Mouse (Mus musculus): Measurements from ENCODE around the gene Cd209a. TPM values are rescaled to one million over a fixed set of nuclear protein-coding genes. Genes with fewer than 3 reads are reported as not detected.

Gene Cd209a
- polyA plus RNA-seq, 1 experiment from 2014 or later: not detected

Small RNAs within 50 kb of the gene (microRNA-seq; reads per million reads assigned to microRNA genes)
- gene Gm24934: not detected

Other genes with a start within 250 kb of the Cd209a start
- gene Mcoln1, start 248.5 kb downstream of the Cd209a start, polyA plus RNA-seq (2014; fragmentation: Nextera tagmentation; extraction: Ambion mirVana): 34.3 and 39.0 TPM in 2 replicates
- gene Pnpla6, start 233.6 kb downstream of the Cd209a start, polyA plus RNA-seq (2014; fragmentation: Nextera tagmentation; extraction: Ambion mirVana): 24.6 and 27.2 TPM in 2 replicates
- gene C330021F23Rik, start 181.0 kb downstream of the Cd209a start, polyA plus RNA-seq (2014; fragmentation: Nextera tagmentation; extraction: Ambion mirVana): 1.2 and 1.6 TPM in 2 replicates
- 14.9 and 15.3 TPM in 2 replicates for gene Camsap3, start 161.7 kb downstream of the Cd209a start, polyA plus RNA-seq (2014; fragmentation: Nextera tagmentation; extraction: Ambion mirVana)
- gene Xab2, start 127.7 kb downstream of the Cd209a start, polyA plus RNA-seq (2014; fragmentation: Nextera tagmentation; extraction: Ambion mirVana): 49.7 and 53.9 TPM in 2 replicates
- gene Pet100, start 127.4 kb downstream of the Cd209a start, polyA plus RNA-seq (2014; fragmentation: Nextera tagmentation; extraction: Ambion mirVana): 92.0 and 106 TPM in 2 replicates
- 0.56 TPM in 1 of 2 replicates, not detected in the other for gene Pcp2, start 123.4 kb downstream of the Cd209a start, polyA plus RNA-seq (2014; fragmentation: Nextera tagmentation; extraction: Ambion mirVana)
- 92.1 and 103 TPM in 2 replicates for gene Stxbp2, start 118.0 kb downstream of the Cd209a start, polyA plus RNA-seq (2014; fragmentation: Nextera tagmentation; extraction: Ambion mirVana)
- 0.31 TPM in 1 of 2 replicates, not detected in the other for gene Retn, start 93.2 kb downstream of the Cd209a start, polyA plus RNA-seq (2014; fragmentation: Nextera tagmentation; extraction: Ambion mirVana)
- gene Mcemp1, start 83.2 kb downstream of the Cd209a start, polyA plus RNA-seq (2014; fragmentation: Nextera tagmentation; extraction: Ambion mirVana): 0.27 and 0.62 TPM in 2 replicates
- gene Fcor, start 76.6 kb downstream of the Cd209a start, polyA plus RNA-seq (2014; fragmentation: Nextera tagmentation; extraction: Ambion mirVana): 15.2 and 19.4 TPM in 2 replicates
- gene Trappc5, start 72.7 kb downstream of the Cd209a start, polyA plus RNA-seq (2014; fragmentation: Nextera tagmentation; extraction: Ambion mirVana): 27.5 and 30.6 TPM in 2 replicates
- not detected in 2 replicates for gene Fcer2a, start 54.8 kb downstream of the Cd209a start, polyA plus RNA-seq (2014; fragmentation: Nextera tagmentation; extraction: Ambion mirVana)
- gene Clec4g, start 28.3 kb downstream of the Cd209a start, polyA plus RNA-seq (2014; fragmentation: Nextera tagmentation; extraction: Ambion mirVana): not detected in 2 replicates
- gene Cd209e, start 105.3 kb upstream of the Cd209a start, polyA plus RNA-seq (2014; fragmentation: Nextera tagmentation; extraction: Ambion mirVana): not detected in 2 replicates
- not detected in 2 replicates for gene Cd209d, start 129.6 kb upstream of the Cd209a start, polyA plus RNA-seq (2014; fragmentation: Nextera tagmentation; extraction: Ambion mirVana)
- gene Cd209b, start 177.9 kb upstream of the Cd209a start, polyA plus RNA-seq (2014; fragmentation: Nextera tagmentation; extraction: Ambion mirVana): not detected in 2 replicates
- gene Cd209c, start 205.8 kb upstream of the Cd209a start, polyA plus RNA-seq (2014; fragmentation: Nextera tagmentation; extraction: Ambion mirVana): 0.60 and 0.95 TPM in 2 replicates